Mouse (Mus musculus) kidney, adult 2 months (tissue): ENCODE data around the gene Sap30.

Experiments
- CTCF ChIP-seq: fragments of 200-500 bp; conservative IDR thresholded peaks from 2 replicates; pipeline ENCODE4 v1.5.1; 2011; ENCODE audit warnings: low read depth, mild to moderate bottlenecking, control low read depth, low read length, moderate library complexity, mixed read lengths; ENCODE audit not compliant: insufficient read depth, insufficient read length
- POLR2A ChIP-seq: fragments of 200-500 bp; IDR thresholded peaks from one replicate; pipeline ENCODE4 v1.6.1; 2011; ENCODE audit warnings: low read depth, low read length, control low read depth

- TF ChIP-seq POLR2A (no peak), CTCF (no peak)
Measured at GRCm38 (mm10) chr8:57463757-57464156, 23.9 kb downstream of the Sap30 start.
